Mouse (Mus musculus) stomach, postnatal 0 days (tissue): ENCODE results near the gene Oprm1.

Source experiments
- CTCF ChIP-seq: IDR thresholded peaks from 2 replicates; pipeline ENCODE4 v1.5.1; 2016; ENCODE audit warnings: antibody characterized with exemption, low read depth, mild to moderate bottlenecking, moderate library complexity
- EP300 ChIP-seq: optimal IDR thresholded peaks from 2 replicates; pipeline ENCODE3; 2016; ENCODE audit warnings: antibody characterized with exemption

DNA sequence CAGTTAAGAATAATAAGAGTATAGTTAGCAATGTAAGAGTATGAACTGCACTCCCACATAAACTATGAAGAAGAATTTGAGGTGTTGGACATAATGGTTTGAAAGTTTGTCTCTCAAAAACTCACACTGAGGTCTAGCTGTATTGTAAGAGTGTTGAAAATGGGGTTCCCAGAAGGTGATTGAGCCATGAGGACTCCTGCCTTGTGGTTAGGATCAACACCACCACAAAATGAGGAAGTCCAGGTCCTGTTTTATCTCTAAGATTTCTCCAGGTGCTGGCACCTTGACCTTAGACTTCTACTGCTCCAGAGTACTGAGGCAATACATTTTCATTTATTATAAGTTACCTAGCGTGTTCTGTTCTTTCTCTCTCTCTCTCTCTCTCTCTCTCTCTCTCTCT, 115.6 kb downstream of the Oprm1 start:
- TF ChIP-seq CTCF (no peak), EP300 (no peak)
